Mouse (Mus musculus) cortical plate, adult 2 months (tissue): Measurements from ENCODE around the gene Slf2. TPM values are rescaled to one million over a fixed set of nuclear protein-coding genes. Genes with fewer than 3 reads are reported as not detected.
A peak's percentile ranks its signal among the peaks of the same experiment; 100 is the strongest.

Source experiments
- H3K27ac ChIP-seq: fragments of 200-500 bp; 2 replicates; pipeline ENCODE4 v1.5.1; 2012; ENCODE audit warnings: low read length, control low read depth, inconsistent platforms; ENCODE audit not compliant: insufficient read depth
- H3K4me1 ChIP-seq: fragments of 200-500 bp; 2 replicates; pipeline ENCODE4 v1.6.1; 2011; ENCODE audit warnings: low read length; ENCODE audit not compliant: control insufficient read depth, insufficient read depth
- H3K4me3 ChIP-seq: fragments of 200-500 bp; 2 replicates; pipeline ENCODE4 v1.5.1; 2011; ENCODE audit warnings: mild to moderate bottlenecking, low read length, control low read depth; ENCODE audit not compliant: insufficient read depth
- CTCF ChIP-seq: fragments of 200-500 bp; IDR thresholded peaks from 2 replicates; pipeline ENCODE4 v1.5.1; 2011; ENCODE audit warnings: mild to moderate bottlenecking, control low read depth, low read length; ENCODE audit not compliant: insufficient read depth; ENCODE audit errors: extremely low read depth
- POLR2A ChIP-seq: fragments of 200-500 bp; IDR thresholded peaks from 2 replicates; pipeline ENCODE4 v1.6.1; 2011; ENCODE audit warnings: mild to moderate bottlenecking, low read length, control low read depth; ENCODE audit not compliant: insufficient read depth; ENCODE audit errors: extremely low read depth
- polyA plus RNA-seq: library from polyadenylated mRNA; depleted of rRNA; stranded (reverse); fragments of >200 nt; gene quantifications from 2 replicates; pipeline ENCODE4 v1.2.3, GENCODE M21; 2012

Slf2 gene
- polyA plus RNA-seq, 1 experiment = 40.8 TPM

GRCm38 (mm10) chr19:44989567-44990495 is 58.9 kb downstream of the Slf2 start:
- Histone ChIP-seq H3K27ac (no peak overlapping the region), H3K4me3 (peak overlapping the region; percentile 59), H3K4me1 (peaks cover 5% of the 10 kb centered on the region; the same call in 1 of the 2 replicates)
- TF ChIP-seq POLR2A = no peak
- TF ChIP-seq CTCF = no peak

- Histone ChIP-seq H3K4me1 (peaks cover 5% of the 10 kb centered on the region; the same call in 1 of the 2 replicates), H3K27ac (no peak overlapping the region), H3K4me3 (no peak overlapping the region)
- TF ChIP-seq POLR2A (no peak), CTCF (no peak)
These were observed 60.1 kb downstream of the Slf2 start for GRCm38 (mm10) chr19:44991031-44991430.

GRCm38 (mm10) chr19:44992246-44992645 is 61.3 kb downstream of the Slf2 start:
- no peak for TF ChIP-seq CTCF
- TF ChIP-seq POLR2A = no peak
- Histone ChIP-seq H3K4me3 (no peak overlapping the region), H3K27ac (no peak overlapping the region), H3K4me1 (peaks cover 5% of the 10 kb centered on the region; the same call in 1 of the 2 replicates)

GRCm38 (mm10) chr19:44992712-44993111 is 61.8 kb downstream of the Slf2 start:
- no peak overlapping the region for H3K4me3 ChIP-seq
- peaks cover 5% of the 10 kb centered on the region; the same call in 1 of the 2 replicates for H3K4me1 ChIP-seq
- no peak for TF ChIP-seq POLR2A
- TF ChIP-seq CTCF = no peak
- no peak overlapping the region for H3K27ac ChIP-seq

- Histone ChIP-seq H3K27ac (no peak overlapping the region), H3K4me3 (no peak overlapping the region), H3K4me1 (no peaks in the 10 kb centered on the region)
- no peak for TF ChIP-seq POLR2A
- TF ChIP-seq CTCF = no peak
These were observed 66.8 kb downstream of the Slf2 start for GRCm38 (mm10) chr19:44997786-44998185.

- no peak overlapping the region for H3K4me3 ChIP-seq
- no peak for TF ChIP-seq POLR2A
- no peak for TF ChIP-seq CTCF
- H3K4me1 ChIP-seq = no peaks in the 10 kb centered on the region
- no peak overlapping the region for H3K27ac ChIP-seq
These were observed 68.7 kb downstream of the Slf2 start for GRCm38 (mm10) chr19:44999647-45000046.

- no peak overlapping the region for H3K4me3 ChIP-seq
- TF ChIP-seq POLR2A (no peak), CTCF (no peak)
These were observed 71.3 kb downstream of the Slf2 start for GRCm38 (mm10) chr19:45002301-45002700.

GRCm38 (mm10) chr19:45003740-45004516 is 73.0 kb downstream of the Slf2 start:
- no peaks in the 10 kb centered on the region for H3K4me1 ChIP-seq
- H3K4me3 ChIP-seq = no peak overlapping the region
- no peak overlapping the region for H3K27ac ChIP-seq
- no peak for TF ChIP-seq CTCF

More at GRCm38 (mm10) chr19:45002301-45002700, 71.3 kb downstream of the Slf2 start:
- no peak overlapping the region for H3K27ac ChIP-seq
- H3K4me1 ChIP-seq = no peaks in the 10 kb centered on the region

- peak within 1 kb of the TSS; percentile 90 for H3K4me3 ChIP-seq
- no peaks in the 10 kb centered on the region for H3K4me1 ChIP-seq
- TF ChIP-seq POLR2A (peak; percentile 38; the same call in 1 of the 2 replicates), CTCF (no peak)
These were observed 74.5 kb downstream of the Slf2 start, which contains the start of gene Twnk for GRCm38 (mm10) chr19:45005444-45005843. Gene Twnk (plus strand): TSS chr19:45005663.

More at GRCm38 (mm10) chr19:45005444-45005843, 74.5 kb downstream of the Slf2 start, which contains the start of gene Twnk:
- H3K27ac ChIP-seq = no peak within 1 kb of the TSS
